Comparison of ENCODE assay signal across 8 mouse cellular contexts in genomic region chr1:91493938-91494337, GRCm38 (mm10). TPM values are rescaled to one million over a fixed set of nuclear protein-coding genes. Genes with fewer than 3 reads are reported as not detected.
DNase-seq lines count a peak whose midpoint lies in the region; ATAC-seq and TF ChIP-seq lines count a peak whose summit lies in the region.

No protein-coding gene starts in this region.

- DNase-seq in left cerebral cortex, postnatal 4 days = peak; percentile 8
- no peak for DNase-seq in left cerebral cortex, adult 9 months (ENCODE audit: low spot score in 2 of 2)
- no peak for DNase-seq in hindbrain, postnatal 0 days (ENCODE audit: low spot score)
- no peak for DNase-seq in neural tube, embryonic 11.5 days (ENCODE audit: low spot score)
- no peak for DNase-seq in urinary bladder, postnatal 4 days (ENCODE audit: low spot score in 2 of 2)
- DNase-seq in spleen, postnatal 10 days (ENCODE audit: low spot score in 2 of 2) = no peak
- no peak for DNase-seq in testis, postnatal 14 days (ENCODE audit: low spot score)

- H3K27me3 ChIP-seq in embryonic facial prominence, embryonic 12.5 days = no peaks in the 10 kb centered on the region
- no peaks in the 10 kb centered on the region for H3K27me3 ChIP-seq in hindbrain, postnatal 0 days (ENCODE audit: insufficient read depth, low read length)
- H3K27me3 ChIP-seq in neural tube, embryonic 11.5 days (ENCODE audit: control insufficient read depth, insufficient read depth, low read length) = no peaks in the 10 kb centered on the region

- H3K4me2 ChIP-seq in embryonic facial prominence, embryonic 12.5 days (replicated peaks) = peak overlapping the region; percentile 79
- peak overlapping the region; percentile 82 for H3K4me2 ChIP-seq in hindbrain, postnatal 0 days (ENCODE audit: low read depth, low read length)
- H3K4me2 ChIP-seq in neural tube, embryonic 11.5 days (ENCODE audit: low read depth) = peak overlapping the region; percentile 69

- H3K9ac ChIP-seq in embryonic facial prominence, embryonic 12.5 days = no peak overlapping the region
- no peak overlapping the region; the same call in 1 of the 2 replicates for H3K9ac ChIP-seq in hindbrain, postnatal 0 days (replicated peaks; ENCODE audit: low read length)
- H3K9ac ChIP-seq in neural tube, embryonic 11.5 days (ENCODE audit: low read length) = no peak overlapping the region

- H3K36me3 ChIP-seq in embryonic facial prominence, embryonic 12.5 days = no peaks in the 10 kb centered on the region
- H3K36me3 ChIP-seq in hindbrain, postnatal 0 days (ENCODE audit: insufficient read depth, low read length) = no peaks in the 10 kb centered on the region
- no peaks in the 10 kb centered on the region for H3K36me3 ChIP-seq in neural tube, embryonic 11.5 days (ENCODE audit: control insufficient read depth, insufficient read depth, low read length)

- H3K4me3 ChIP-seq in embryonic facial prominence, embryonic 12.5 days = peak overlapping the region; percentile 91
- peak overlapping the region; percentile 87 for H3K4me3 ChIP-seq in hindbrain, postnatal 0 days (ENCODE audit: low read length)
- H3K4me3 ChIP-seq in neural tube, embryonic 11.5 days (ENCODE audit: low read depth, low read length) = peak overlapping the region; percentile 96

- no peak for ATAC-seq in embryonic facial prominence, embryonic 12.5 days (ENCODE audit: insufficient number of reproducible peaks, insufficient read depth, low FRiP score, low TSS enrichment)
- peak; percentile 11; the same call in 1 of the 2 replicates for ATAC-seq in hindbrain, postnatal 0 days
- 0 out of 2 replicates have a peak, but pooled peaks have one; percentile 11 for ATAC-seq in neural tube, embryonic 11.5 days (ENCODE audit: insufficient read depth, low FRiP score, low TSS enrichment)

- peaks cover 17% of the 10 kb centered on the region for H3K4me1 ChIP-seq in embryonic facial prominence, embryonic 12.5 days
- H3K4me1 ChIP-seq in hindbrain, postnatal 0 days (ENCODE audit: insufficient read depth, low read length) = peaks cover 14% of the 10 kb centered on the region; the same call in 1 of the 2 replicates
- peaks cover 6% of the 10 kb centered on the region for H3K4me1 ChIP-seq in neural tube, embryonic 11.5 days (ENCODE audit: control insufficient read depth, insufficient read depth, low read length)

- no peak overlapping the region for H3K27ac ChIP-seq in embryonic facial prominence, embryonic 12.5 days
- H3K27ac ChIP-seq in hindbrain, postnatal 0 days = no peak overlapping the region
- no peak overlapping the region for H3K27ac ChIP-seq in neural tube, embryonic 11.5 days (ENCODE audit: low read depth, low read length)

- WGBS in embryonic facial prominence, embryonic 12.5 days = 46% methylated on average over 3 of the region's 3 CpGs
- 49% methylated on average over 3 of the region's 3 CpGs for WGBS in hindbrain, postnatal 0 days
- WGBS in neural tube, embryonic 11.5 days = 55% methylated on average over 3 of the region's 3 CpGs

- no peak for TF ChIP-seq CTCF in hindbrain, postnatal 0 days (IDR thresholded peaks at IDR 0.05; ENCODE audit: low read depth)

- intact Hi-C loops in left cerebral cortex, postnatal 4 days (cut with DNase I) = no loop called here

- H3K9me3 ChIP-seq in embryonic facial prominence, embryonic 12.5 days = no peaks in the 10 kb centered on the region
- H3K9me3 ChIP-seq in hindbrain, postnatal 0 days (ENCODE audit: low read length) = no peaks in the 10 kb centered on the region
- no peaks in the 10 kb centered on the region for H3K9me3 ChIP-seq in neural tube, embryonic 11.5 days (ENCODE audit: control insufficient read depth, low read length)

RNA-seq across cellular contexts. Expression of gene Traf3ip1, which starts 0.5 kb away (rescaled TPM):
- total RNA-seq in left cerebral cortex, postnatal 4 days (2021) = 10 to 100 TPM; 15.4 to 16.1 TPM
- 12.4 and 14.1 TPM in 2 replicates for polyA plus RNA-seq in embryonic facial prominence, embryonic 12.5 days (2016; fragmentation: Nextera tagmentation; extraction: Ambion mirVana)
- total RNA-seq in hindbrain, postnatal 0 days (2014; rRNA removed) = 10.3 and 11.7 TPM in 2 replicates
- 7.4 and 8.1 TPM in 2 replicates for polyA plus RNA-seq in hindbrain, postnatal 0 days (2015; fragmentation: Nextera tagmentation; extraction: Ambion mirVana)
- polyA plus RNA-seq in neural tube, embryonic 11.5 days (2014; fragmentation: Nextera tagmentation; extraction: Ambion mirVana) = 7.9 and 8.1 TPM in 2 replicates

RNA-seq across cellular contexts. Expression of gene Per2, which starts 34.8 kb away (rescaled TPM):
- 10 to 100 TPM in 1 of 2 experiments, 1 to 10 TPM in 1; 8.4 to 10.7 TPM for total RNA-seq in left cerebral cortex, postnatal 4 days (2021)
- polyA plus RNA-seq in embryonic facial prominence, embryonic 12.5 days (2016; fragmentation: Nextera tagmentation; extraction: Ambion mirVana) = 2.5 TPM in 2 replicates
- 10.0 and 12.0 TPM in 2 replicates for total RNA-seq in hindbrain, postnatal 0 days (2014; rRNA removed)
- 4.2 and 5.1 TPM in 2 replicates for polyA plus RNA-seq in hindbrain, postnatal 0 days (2015; fragmentation: Nextera tagmentation; extraction: Ambion mirVana)
- polyA plus RNA-seq in neural tube, embryonic 11.5 days (2014; fragmentation: Nextera tagmentation; extraction: Ambion mirVana) = 3.2 and 4.1 TPM in 2 replicates

RNA-seq across cellular contexts. Expression of gene Asb1, which starts 46.4 kb away (rescaled TPM):
- 10 to 100 TPM; 30.4 to 34.6 TPM for total RNA-seq in left cerebral cortex, postnatal 4 days (2021)
- 9.0 and 9.2 TPM in 2 replicates for polyA plus RNA-seq in embryonic facial prominence, embryonic 12.5 days (2016; fragmentation: Nextera tagmentation; extraction: Ambion mirVana)
- total RNA-seq in hindbrain, postnatal 0 days (2014; rRNA removed) = 35.2 and 41.9 TPM in 2 replicates
- polyA plus RNA-seq in hindbrain, postnatal 0 days (2015; fragmentation: Nextera tagmentation; extraction: Ambion mirVana) = 9.5 and 10.2 TPM in 2 replicates
- 11.9 and 16.7 TPM in 2 replicates for polyA plus RNA-seq in neural tube, embryonic 11.5 days (2014; fragmentation: Nextera tagmentation; extraction: Ambion mirVana)
